Mouse (Mus musculus) thymus, adult 2 months (tissue): ENCODE data around the gene Stab1.

Experiments
- CTCF ChIP-seq: fragments of 200-500 bp; IDR thresholded peaks from 2 replicates; pipeline ENCODE4 v1.5.1; 2012; ENCODE audit warnings: mild to moderate bottlenecking, control low read depth, low read length, moderate library complexity, borderline replicate concordance; ENCODE audit not compliant: control insufficient read depth, poor library complexity, insufficient read depth; ENCODE audit errors: extremely low read depth
- POLR2A ChIP-seq: fragments of 200-500 bp; IDR thresholded peaks from 2 replicates; pipeline ENCODE4 v1.6.1; 2012; ENCODE audit warnings: mild to moderate bottlenecking, low read length, control low read depth, moderate library complexity; ENCODE audit not compliant: control insufficient read depth, poor library complexity, insufficient read depth; ENCODE audit errors: extremely low read depth

GRCm38 (mm10) chr14:31136411-31137280, 31.8 kb downstream of the Stab1 start:
- no peak for TF ChIP-seq CTCF
- no peak for TF ChIP-seq POLR2A
